Mouse (Mus musculus) right cerebral cortex, postnatal 25 days (tissue): ENCODE results near the gene Slc39a5.

Experiments
- DNase-seq: peaks from one replicate; pipeline ENCODE4 v3.0.0; 2022

Gene Slc39a5

GRCm38 (mm10) chr10:128401056-128401455 is at the start of gene Slc39a5:
Slc39a5 (minus strand) TSS chr10:128401229.
- no peak for DNase-seq

GRCm38 (mm10) chr10:128445407-128445806 is 44.4 kb upstream of the Slc39a5 start:
- no peak for DNase-seq

DNA sequence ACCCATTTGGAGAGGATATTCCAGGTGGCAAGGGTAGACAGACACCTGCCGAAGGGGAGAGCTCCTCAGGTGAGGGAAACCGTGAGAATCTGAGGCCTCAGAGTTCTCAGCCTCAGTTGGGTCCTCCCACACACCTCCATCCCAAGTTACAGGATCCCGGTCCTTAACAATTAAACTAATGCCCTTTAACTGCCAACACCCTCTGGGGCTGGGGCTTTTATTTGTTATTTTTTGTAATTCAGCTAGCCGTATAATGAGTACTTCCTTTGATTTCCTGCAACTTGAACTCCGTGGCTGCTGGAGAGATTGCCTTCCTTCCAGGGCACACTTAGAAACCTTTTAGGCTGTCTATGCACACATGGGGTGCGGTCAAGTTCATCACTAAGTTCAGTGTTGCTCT is 43.3 kb upstream of the Slc39a5 start:
- no peak for DNase-seq

GRCm38 (mm10) chr10:128442718-128443117 is 41.7 kb upstream of the Slc39a5 start:
- DNase-seq: no peak

GRCm38 (mm10) chr10:128441324-128442119 is 40.5 kb upstream of the Slc39a5 start:
- no peak for DNase-seq

DNA sequence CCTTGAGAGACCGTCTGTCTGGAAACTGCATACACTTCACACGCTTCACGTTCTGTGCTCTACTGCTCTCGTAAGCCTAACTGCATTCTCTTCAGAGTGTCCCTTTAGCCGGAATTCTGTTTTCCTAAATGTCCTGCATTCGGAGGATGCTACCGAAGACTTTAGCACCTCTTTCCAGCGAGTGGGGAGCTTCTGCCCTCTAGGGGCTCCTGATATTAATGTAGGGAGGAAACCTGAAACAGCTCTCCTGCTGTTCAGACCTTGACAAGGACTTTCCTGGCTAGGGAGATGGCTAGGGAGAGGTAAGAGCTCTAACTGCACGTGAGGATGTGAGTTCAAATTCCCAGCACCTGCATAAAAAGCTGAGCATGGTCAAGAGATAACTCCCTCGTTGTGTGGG is 39.4 kb upstream of the Slc39a5 start:
- no peak for DNase-seq

DNA sequence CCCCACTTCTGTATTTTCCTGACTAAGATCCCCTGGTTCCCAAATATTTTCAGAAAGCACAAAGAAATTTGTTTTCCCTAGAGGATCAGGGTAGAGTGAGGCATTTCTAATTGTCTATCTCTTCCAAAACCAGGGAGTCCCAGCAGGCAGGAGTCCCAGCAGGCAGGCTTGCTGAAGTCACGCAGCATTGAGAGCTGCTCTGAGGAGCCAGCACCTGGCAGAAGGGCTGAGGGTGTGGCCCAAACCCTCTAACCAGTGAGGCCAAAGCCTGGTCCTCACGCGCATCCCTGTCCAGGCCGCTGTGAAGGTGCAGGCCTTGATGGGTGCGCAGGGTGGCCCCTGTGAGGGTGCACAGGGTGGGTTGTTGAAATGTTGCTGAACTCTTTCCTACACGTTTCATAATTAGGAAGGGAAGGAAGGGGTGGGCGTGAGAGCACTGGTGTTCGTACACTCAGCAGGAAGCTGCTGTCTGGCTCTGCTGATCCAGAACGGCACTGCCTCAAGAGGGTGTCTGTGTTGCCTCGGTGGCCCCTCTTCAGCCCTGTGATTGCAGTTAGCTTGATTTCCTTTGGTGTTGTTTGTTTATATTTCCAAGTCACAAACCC is 37.7 kb upstream of the Slc39a5 start:
- peak; percentile 39 for DNase-seq

GRCm38 (mm10) chr10:128436376-128436775 is 35.3 kb upstream of the Slc39a5 start:
- DNase-seq: no peak

- no peak for DNase-seq
Observed at GRCm38 (mm10) chr10:128435873-128436272, 34.8 kb upstream of the Slc39a5 start.

DNA sequence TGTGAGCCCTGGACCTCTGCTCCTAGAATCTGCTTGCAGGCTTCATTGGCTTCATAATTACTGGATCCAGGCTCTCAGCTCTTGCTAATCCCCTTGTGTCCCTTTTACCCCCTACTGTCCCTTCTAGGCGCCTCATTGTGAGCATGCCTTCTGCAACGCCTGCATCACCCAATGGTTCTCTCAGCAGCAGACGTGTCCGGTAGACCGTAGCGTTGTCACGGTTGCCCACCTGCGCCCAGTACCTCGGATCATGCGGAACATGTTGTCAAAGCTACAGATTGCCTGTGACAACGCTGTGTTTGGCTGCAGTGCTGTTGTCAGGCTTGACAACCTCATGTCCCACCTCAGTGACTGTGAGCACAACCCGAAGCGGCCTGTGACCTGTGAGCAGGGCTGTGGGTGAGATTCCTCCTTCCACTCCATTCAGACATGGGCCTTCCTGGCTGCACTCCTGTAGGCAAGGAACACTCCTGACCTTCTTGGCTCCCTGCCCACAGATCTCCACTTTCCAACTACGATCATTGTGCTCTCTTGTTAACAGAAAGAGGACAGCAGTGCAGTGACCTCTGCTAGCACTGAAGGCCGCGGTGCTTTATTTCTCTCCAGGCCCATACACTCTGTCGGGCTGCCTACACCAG is 34.3 kb upstream of the Slc39a5 start:
- no peak for DNase-seq

GRCm38 (mm10) chr10:128434681-128435080 is 33.7 kb upstream of the Slc39a5 start:
- no peak for DNase-seq

- no peak for DNase-seq
Observed at GRCm38 (mm10) chr10:128433417-128433816, 32.4 kb upstream of the Slc39a5 start.

DNA sequence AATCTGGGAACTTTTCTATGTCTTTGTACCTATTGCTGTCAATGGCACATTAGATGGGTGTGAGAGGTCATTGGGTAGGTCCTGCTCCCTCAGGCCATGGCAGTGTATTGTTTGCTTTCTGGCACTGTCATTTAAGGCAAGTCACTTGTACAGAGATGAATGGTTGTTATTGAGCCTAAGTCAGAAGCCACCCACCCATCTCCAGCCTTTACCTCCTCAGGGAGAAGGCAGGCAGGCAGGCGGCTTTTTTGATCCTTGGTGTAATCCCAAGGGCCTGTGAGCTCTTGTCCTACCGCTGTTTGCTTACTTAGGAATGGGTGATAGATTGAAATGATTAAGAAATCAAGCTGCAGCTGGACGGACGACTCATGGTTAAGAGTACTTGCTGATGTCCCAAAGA is 28.4 kb upstream of the Slc39a5 start:
- DNase-seq: no peak

DNA sequence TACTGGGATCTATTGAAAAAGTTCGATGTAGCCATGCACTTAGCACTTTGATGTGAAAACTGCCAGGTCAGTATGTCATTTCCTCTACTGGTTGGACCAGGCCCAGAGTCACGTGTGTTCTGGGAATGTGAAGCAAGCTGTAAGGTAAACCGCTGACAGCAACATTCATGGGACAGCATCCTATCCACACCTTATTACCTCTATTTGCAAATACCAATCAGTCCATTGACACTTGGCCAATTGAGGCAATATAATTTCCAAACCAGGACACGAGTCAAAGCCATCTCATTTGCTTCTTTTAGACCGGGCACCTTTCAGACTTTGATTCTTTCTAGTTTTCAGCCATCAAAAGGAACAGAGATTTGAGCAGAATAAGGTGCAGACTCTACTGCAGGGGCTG is 28.0 kb upstream of the Slc39a5 start:
- no peak for DNase-seq

DNA sequence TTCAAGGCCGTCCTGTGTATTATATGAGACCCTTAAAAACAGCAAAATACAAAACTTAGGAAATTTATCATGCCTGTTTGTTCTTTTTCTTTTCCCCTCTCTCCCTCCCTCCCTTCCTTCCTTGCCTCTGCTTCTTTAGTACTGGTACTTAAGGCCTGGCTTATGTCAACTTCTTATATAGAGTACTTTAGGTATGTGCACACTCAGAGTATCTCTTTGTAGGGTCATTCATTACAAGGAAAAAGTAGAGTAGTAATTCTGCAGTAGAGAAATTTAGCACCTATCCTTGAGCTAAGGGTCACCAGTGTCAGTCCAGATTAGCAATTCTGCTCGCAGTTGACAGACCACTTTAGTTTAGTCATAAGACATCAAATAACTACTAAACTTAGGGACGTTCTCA is 24.2 kb upstream of the Slc39a5 start:
- DNase-seq: no peak

GRCm38 (mm10) chr10:128424604-128425003 is 23.6 kb upstream of the Slc39a5 start:
- DNase-seq: no peak

DNA sequence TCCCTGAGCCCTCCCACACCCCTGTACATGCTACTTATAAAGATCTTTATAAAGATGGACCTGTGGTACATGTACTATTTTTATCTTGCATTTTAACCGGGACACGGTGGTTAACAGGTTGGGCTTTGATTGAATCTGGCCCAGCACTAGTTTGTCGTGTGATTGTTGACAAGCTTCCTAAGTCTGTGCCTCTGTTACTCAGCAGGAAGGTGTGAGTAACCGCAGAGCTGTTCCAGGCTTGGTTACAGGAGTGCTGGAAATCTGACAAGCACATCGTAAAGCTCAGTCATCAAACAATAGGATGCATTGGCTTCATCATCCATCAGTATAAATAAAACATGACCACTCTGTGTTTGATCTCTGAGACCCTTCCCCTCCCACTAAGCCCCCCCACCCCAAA is 21.4 kb upstream of the Slc39a5 start:
- DNase-seq: no peak

GRCm38 (mm10) chr10:128414848-128415247 is 13.8 kb upstream of the Slc39a5 start:
- no peak for DNase-seq

- no peak for DNase-seq
Observed at GRCm38 (mm10) chr10:128413076-128413475, 12.0 kb upstream of the Slc39a5 start.

- no peak for DNase-seq
Observed at GRCm38 (mm10) chr10:128412558-128412957, 11.5 kb upstream of the Slc39a5 start.

DNA sequence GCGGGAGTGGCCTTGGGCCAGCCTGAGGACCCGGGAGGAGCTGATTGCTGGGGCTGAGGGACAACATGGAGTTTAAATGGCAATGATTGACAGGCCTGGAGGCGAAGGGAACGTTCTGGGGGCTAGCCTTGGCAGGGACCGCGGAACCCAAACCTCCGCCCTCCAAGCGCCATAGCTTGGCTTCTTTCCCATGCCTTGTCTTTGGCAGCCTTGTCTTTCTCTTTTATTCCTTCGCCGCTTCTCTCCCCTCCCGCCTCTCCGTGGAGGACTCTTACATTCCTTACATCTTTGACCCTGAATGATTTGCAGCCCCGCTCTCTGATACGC is 11.0 kb upstream of the Slc39a5 start:
- no peak for DNase-seq

- peak; percentile 97 for DNase-seq
Observed at GRCm38 (mm10) chr10:128411211-128412054, 10.4 kb upstream of the Slc39a5 start, which contains the start of the genes Nabp2 and Rnf41. Nabp2 (minus strand) TSS chr10:128411492. Rnf41 (plus strand) TSS chr10:128411657.

DNA sequence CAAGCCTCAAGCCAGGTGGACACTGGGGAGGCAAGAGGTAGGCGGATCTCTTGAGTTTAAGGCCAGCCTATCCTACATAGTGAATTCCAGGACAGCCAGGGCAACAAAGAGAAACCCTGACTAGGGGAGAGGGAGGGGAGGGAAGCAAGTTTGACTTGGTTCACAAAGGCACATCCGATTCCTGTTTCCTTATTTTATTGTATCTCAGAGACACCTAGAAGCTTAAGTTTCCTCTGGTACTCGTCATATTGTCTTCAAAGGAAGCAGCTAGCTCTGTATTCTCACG is 9.5 kb upstream of the Slc39a5 start:
- DNase-seq: no peak
